Mouse (Mus musculus) liver, embryonic 14.5 days (tissue): ENCODE results near the gene Sema4d.

Experiments
- CTCF ChIP-seq: IDR thresholded peaks from 2 replicates; pipeline ENCODE4 v1.5.1; 2016; ENCODE audit warnings: antibody characterized with exemption, low read depth, control low read depth
- EP300 ChIP-seq: IDR thresholded peaks from 2 replicates; pipeline ENCODE4 v1.6.1; 2016; ENCODE audit warnings: antibody characterized with exemption, low read depth

DNA sequence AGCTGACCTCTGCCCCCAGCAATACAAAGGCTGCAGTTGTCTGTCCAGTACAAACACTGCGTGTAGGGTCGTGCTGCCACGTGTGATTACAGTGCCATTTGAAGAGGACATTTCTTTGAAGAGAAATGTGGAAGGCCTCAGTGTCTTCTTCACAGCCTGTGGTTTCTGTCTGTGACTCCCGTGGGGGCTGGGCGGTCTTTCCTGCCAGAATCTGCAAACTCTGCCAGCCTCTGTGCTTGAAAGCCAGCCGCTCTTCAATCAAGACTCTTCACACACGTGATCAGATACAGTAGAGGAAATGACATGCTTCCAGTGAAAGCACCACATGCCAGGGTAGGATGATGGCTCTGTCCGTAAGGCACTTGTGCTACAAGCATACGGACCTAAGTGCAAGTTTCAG lies 7.4 kb upstream of the Sema4d start:
- TF ChIP-seq CTCF (no peak), EP300 (no peak)
